Mouse (Mus musculus): Measurements from ENCODE around the gene Ppan.

Gene Ppan

GRCm38 (mm10) chr9:20878710-20879065 lies 9.3 kb upstream of the Ppan start:
- no peak for DNase-seq (ENCODE audit: extremely low spot score)

GRCm38 (mm10) chr9:20879097-20879792 lies 8.7 kb upstream of the Ppan start, which contains the start of gene Angptl6:
TSS of gene Angptl6 (minus strand) at chr9:20879727.
- no peak for DNase-seq (ENCODE audit: extremely low spot score)

GRCm38 (mm10) chr9:20886563-20886962 lies 1.4 kb upstream of the Ppan start:
- DNase-seq (ENCODE audit: extremely low spot score), result no peak

- no peak for DNase-seq (ENCODE audit: extremely low spot score)
These were observed 784 bp upstream of the Ppan start for GRCm38 (mm10) chr9:20887191-20887590.

GRCm38 (mm10) chr9:20888386-20888765 lies 401 bp downstream of the Ppan start:
- DNase-seq (ENCODE audit: extremely low spot score), result no peak

GRCm38 (mm10) chr9:20889185-20890141 lies 1.5 kb downstream of the Ppan start:
- DNase-seq (ENCODE audit: extremely low spot score), result no peak

GRCm38 (mm10) chr9:20890411-20890810 lies 2.4 kb downstream of the Ppan start:
- DNase-seq (ENCODE audit: extremely low spot score), result no peak

GRCm38 (mm10) chr9:20891339-20892103 lies 3.5 kb downstream of the Ppan start:
- no peak for DNase-seq (ENCODE audit: extremely low spot score)

GRCm38 (mm10) chr9:20892104-20892653 lies 4.2 kb downstream of the Ppan start:
- no peak for DNase-seq (ENCODE audit: extremely low spot score)

- DNase-seq (ENCODE audit: extremely low spot score), result no peak
These were observed 5.1 kb downstream of the Ppan start for GRCm38 (mm10) chr9:20893069-20893468.

- DNase-seq (ENCODE audit: extremely low spot score), result no peak
These were observed 5.8 kb downstream of the Ppan start for GRCm38 (mm10) chr9:20893590-20894343.

- no peak for DNase-seq (ENCODE audit: extremely low spot score)
These were observed 6.7 kb downstream of the Ppan start for GRCm38 (mm10) chr9:20894629-20895028.

- no peak for DNase-seq (ENCODE audit: extremely low spot score)
These were observed 7.4 kb downstream of the Ppan start for GRCm38 (mm10) chr9:20895382-20895781.

GRCm38 (mm10) chr9:20897736-20898510 lies 9.9 kb downstream of the Ppan start:
- DNase-seq (ENCODE audit: extremely low spot score), result no peak

- peak; percentile 83 for DNase-seq (ENCODE audit: extremely low spot score)
These were observed 10.6 kb downstream of the Ppan start, which contains the start of gene Eif3g for GRCm38 (mm10) chr9:20898511-20899073. TSS of gene Eif3g (minus strand) at chr9:20898623.

- peak; percentile 51 for DNase-seq (ENCODE audit: extremely low spot score)
These were observed 13.6 kb downstream of the Ppan start for GRCm38 (mm10) chr9:20901466-20902173.

GRCm38 (mm10) chr9:20902174-20902491 lies 14.2 kb downstream of the Ppan start:
- DNase-seq (ENCODE audit: extremely low spot score), result no peak

GRCm38 (mm10) chr9:20909948-20910347 lies 22.0 kb downstream of the Ppan start:
- DNase-seq (ENCODE audit: extremely low spot score), result no peak

GRCm38 (mm10) chr9:20916160-20916559 lies 28.2 kb downstream of the Ppan start:
- DNase-seq (ENCODE audit: extremely low spot score), result no peak

All from embryo, embryonic 9.5 days (tissue).